Mouse (Mus musculus) erythroblast, embryonic 14.5 days (primary cell): ENCODE data around the gene Qrich2.
A peak's percentile ranks its signal among the peaks of the same experiment; 100 is the strongest.

Experiments
- GATA1 ChIP-seq: IDR thresholded peaks from 2 replicates; pipeline ENCODE4 v1.6.1; 2012; ENCODE audit warnings: low read length, inconsistent platforms, mixed read lengths
- TAL1 ChIP-seq: IDR thresholded peaks from 3 replicates; pipeline ENCODE4 v1.6.1; 2012; ENCODE audit warnings: low read length, inconsistent platforms, mixed read lengths

- TF ChIP-seq GATA1 (peak; percentile 49), TAL1 (peak; percentile 73)
Observed at GRCm38 (mm10) chr11:116506151-116506875, 40.3 kb upstream of the Qrich2 start.
